Mouse (Mus musculus): ENCODE measurements at regions not wholly inside any gene's neighbourhood (a gene's known extent, or its start where the extent isn't known, plus 50 kb on each side); places are given as distances from the start of the nearest gene placed in this dataset.
A peak's percentile ranks its signal among the peaks of the same experiment; 100 is the strongest.

DNA sequence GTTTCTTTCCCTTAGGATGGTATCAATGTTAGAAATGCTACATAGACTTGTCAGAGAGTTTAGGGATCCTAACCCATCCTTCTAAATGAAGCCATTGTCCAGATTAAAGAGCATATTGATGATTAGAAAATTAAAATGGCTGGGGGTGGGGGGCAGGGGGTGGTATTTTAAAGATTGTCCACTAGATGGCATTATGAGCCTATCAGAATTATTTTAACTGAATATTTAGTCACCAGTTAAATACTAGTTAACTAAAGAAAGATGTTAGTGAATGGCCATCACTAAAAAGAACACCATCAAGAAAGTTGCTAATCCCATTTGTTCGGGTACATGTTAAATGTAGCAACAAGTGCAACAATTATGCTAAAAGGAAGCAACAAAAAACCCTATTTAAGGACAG lies 1909.6 kb upstream of the 5930422O12Rik start:
- Histone ChIP-seq H3K9ac (no peak overlapping the region), H3K4me3 (replicated peaks) (no peak overlapping the region), H3K27me3 (replicated peaks) (no peaks in the 10 kb centered on the region), H3K27ac (no peak overlapping the region), H3K36me3 (no peaks in the 10 kb centered on the region), H3K4me1 (no peaks in the 10 kb centered on the region), H3K4me2 (no peak overlapping the region), H3K9me3 (no peaks in the 10 kb centered on the region)
- no peak for ATAC-seq (ENCODE audit: insufficient read depth, low FRiP score, low read depth)
- 54% methylated on average over 1 of the region's 1 CpGs for WGBS

DNA sequence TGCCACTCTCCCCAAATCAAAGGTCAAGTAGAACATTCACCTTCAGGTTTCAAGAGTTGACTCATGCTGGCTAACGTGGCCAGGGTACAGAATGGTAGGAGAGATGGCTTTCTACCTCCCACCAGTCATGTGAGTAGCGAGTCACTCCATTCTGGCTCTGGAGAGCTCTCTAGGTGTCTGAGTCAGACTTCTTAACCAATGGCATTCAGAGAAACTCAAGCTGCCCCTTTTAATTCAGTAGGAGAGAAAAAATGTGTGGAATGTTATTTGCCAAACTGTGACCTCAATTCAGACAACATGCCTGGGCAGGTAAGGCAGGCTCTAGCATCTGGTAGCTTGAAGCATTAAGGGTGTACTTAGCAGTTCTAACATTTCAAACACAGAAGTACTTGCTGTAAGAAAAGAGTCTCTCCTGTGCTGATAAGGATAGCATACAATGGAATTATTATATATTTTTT lies 1907.5 kb upstream of the 5930422O12Rik start:
- H3K27ac ChIP-seq: no peak overlapping the region
- no peak overlapping the region for H3K4me2 ChIP-seq
- H3K36me3 ChIP-seq: no peaks in the 10 kb centered on the region
- H3K9me3 ChIP-seq: no peaks in the 10 kb centered on the region
- no peaks in the 10 kb centered on the region for H3K27me3 ChIP-seq (replicated peaks)
- no peaks in the 10 kb centered on the region for H3K4me1 ChIP-seq
- WGBS: 40% methylated on average over 2 of the region's 2 CpGs
- H3K4me3 ChIP-seq (replicated peaks): no peak overlapping the region
- ATAC-seq (ENCODE audit: insufficient read depth, low FRiP score, low read depth): peak; percentile 77
- no peak overlapping the region for H3K9ac ChIP-seq

DNA sequence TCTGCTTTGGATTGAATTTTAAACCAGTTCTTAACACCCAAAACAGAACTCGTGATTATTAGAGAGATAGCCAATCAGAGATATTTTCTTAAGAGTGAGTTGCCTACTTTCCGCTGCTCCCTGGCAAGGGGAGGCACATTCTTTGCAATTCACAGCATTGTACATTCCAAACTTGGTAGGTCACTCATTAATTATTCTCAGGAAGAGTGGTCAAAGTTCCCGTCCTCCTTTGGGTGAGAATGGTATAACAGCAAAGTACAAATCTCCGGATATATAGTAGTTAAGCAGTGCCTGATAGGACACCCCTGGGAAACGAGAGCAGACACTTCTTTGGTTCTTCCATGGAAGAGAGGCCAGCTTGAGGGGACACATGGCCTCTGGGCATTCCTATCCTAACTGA lies 1903.4 kb upstream of the 5930422O12Rik start:
- H3K4me1 ChIP-seq: no peaks in the 10 kb centered on the region
- no peak overlapping the region for H3K4me3 ChIP-seq (replicated peaks)
- H3K27ac ChIP-seq: no peak overlapping the region
- H3K9ac ChIP-seq: no peak overlapping the region
- H3K36me3 ChIP-seq: no peaks in the 10 kb centered on the region
- H3K4me2 ChIP-seq: no peak overlapping the region
- no peak for ATAC-seq (ENCODE audit: insufficient read depth, low FRiP score, low read depth)
- no peaks in the 10 kb centered on the region for H3K9me3 ChIP-seq
- no peaks in the 10 kb centered on the region for H3K27me3 ChIP-seq (replicated peaks)
- WGBS: 58% methylated on average over 5 of the region's 5 CpGs

DNA sequence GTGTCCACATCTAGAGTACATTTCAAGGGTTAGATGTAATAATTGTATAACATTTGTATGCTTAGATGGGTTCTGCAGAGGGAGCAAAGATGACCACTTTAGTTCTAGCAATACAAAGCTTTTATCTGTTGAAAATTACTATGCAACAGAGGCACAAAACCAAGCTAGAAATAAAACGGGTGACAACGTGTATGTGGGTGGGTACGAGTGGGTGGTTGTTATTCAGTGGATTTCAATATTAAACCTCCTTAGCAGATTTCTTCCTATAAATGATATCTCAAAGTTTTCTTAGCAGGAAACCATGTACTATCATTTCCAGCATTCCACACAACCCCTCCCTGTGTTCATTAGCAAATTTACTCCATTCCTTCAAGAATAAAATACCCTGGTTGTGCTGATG lies 1889.3 kb upstream of the 5930422O12Rik start:
- Histone ChIP-seq H3K27me3 (replicated peaks) (no peaks in the 10 kb centered on the region), H3K9ac (no peak overlapping the region), H3K36me3 (no peaks in the 10 kb centered on the region), H3K4me3 (replicated peaks) (no peak overlapping the region), H3K4me2 (no peak overlapping the region), H3K4me1 (no peaks in the 10 kb centered on the region), H3K27ac (no peak overlapping the region), H3K9me3 (no peaks in the 10 kb centered on the region)
- no peak for ATAC-seq (ENCODE audit: insufficient read depth, low FRiP score, low read depth)
- WGBS: 83% methylated on average over 3 of the region's 3 CpGs

DNA sequence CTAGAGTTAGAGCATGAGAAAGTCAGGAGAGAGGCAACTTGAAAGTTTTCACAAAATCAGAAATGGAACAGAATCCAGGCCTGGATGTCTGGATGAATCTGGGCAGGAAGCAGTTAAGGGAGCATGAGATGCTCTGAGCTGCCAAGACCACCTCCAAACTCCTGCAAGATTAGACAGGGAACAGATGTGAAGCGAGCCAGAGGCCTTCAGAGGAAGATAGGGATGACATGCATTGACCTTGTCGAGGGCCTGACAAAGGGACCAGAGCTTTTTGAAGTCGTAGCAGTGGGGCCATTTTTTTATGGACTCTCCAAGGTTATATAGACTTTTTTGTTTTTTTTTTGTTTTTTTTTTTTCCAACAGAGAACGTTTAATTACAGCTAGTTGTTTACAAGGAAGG lies 1886.9 kb upstream of the 5930422O12Rik start:
- Histone ChIP-seq H3K36me3 (no peaks in the 10 kb centered on the region), H3K27ac (no peak overlapping the region), H3K4me3 (replicated peaks) (no peak overlapping the region), H3K4me1 (no peaks in the 10 kb centered on the region), H3K9me3 (no peaks in the 10 kb centered on the region), H3K4me2 (no peak overlapping the region), H3K9ac (no peak overlapping the region), H3K27me3 (replicated peaks) (no peaks in the 10 kb centered on the region)
- no peak for ATAC-seq (ENCODE audit: insufficient read depth, low FRiP score, low read depth)
- WGBS: 10% methylated on average over 4 of the region's 4 CpGs

DNA sequence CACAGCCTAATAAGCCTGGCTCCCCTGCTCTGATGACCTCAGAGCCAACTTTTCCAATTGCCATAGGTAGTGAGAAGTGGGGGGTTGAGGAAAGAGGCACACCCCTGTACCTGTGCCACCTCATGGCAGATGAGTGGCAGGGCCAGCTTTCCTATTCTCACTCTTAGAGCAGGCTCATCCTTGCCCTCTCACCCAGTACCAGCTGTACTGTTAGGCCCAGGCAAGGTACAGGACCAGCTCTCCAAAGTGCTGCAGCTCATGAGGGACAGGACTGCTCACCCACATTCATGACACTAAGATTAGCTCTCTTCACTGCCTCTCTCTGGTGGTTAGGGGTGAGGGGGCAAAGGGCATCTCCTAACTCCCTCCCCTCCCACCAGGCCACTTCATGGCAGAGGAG lies 1854.4 kb upstream of the 5930422O12Rik start:
- Histone ChIP-seq H3K4me2 (no peak overlapping the region), H3K27me3 (replicated peaks) (no peaks in the 10 kb centered on the region), H3K27ac (no peak overlapping the region), H3K4me3 (replicated peaks) (no peak overlapping the region), H3K9me3 (no peaks in the 10 kb centered on the region), H3K9ac (no peak overlapping the region), H3K36me3 (no peaks in the 10 kb centered on the region), H3K4me1 (no peaks in the 10 kb centered on the region)
- no peak for ATAC-seq (ENCODE audit: insufficient read depth, low FRiP score, low read depth)

DNA sequence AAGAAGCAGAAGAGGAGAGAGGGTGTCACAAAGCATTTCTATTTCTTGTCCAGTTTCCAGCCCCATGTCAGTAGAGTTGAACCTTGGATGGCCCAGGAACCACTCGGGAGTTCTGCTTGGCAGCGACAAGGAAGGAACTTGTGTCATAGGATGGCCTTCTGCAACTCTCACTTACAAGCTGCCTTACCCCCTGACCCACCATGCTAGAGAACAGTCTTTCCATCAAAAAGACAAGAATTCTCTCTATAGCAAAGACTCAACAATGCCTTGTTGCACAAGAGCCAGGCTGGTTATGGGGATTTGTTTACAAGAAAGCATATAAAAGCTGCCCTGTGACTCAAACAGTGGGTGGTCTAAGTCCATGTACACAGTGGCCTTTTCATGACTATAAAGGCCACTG lies 1852.4 kb upstream of the 5930422O12Rik start:
- Histone ChIP-seq H3K9ac (no peak overlapping the region), H3K36me3 (no peaks in the 10 kb centered on the region), H3K27ac (no peak overlapping the region), H3K27me3 (replicated peaks) (no peaks in the 10 kb centered on the region), H3K9me3 (no peaks in the 10 kb centered on the region), H3K4me2 (no peak overlapping the region), H3K4me3 (replicated peaks) (no peak overlapping the region), H3K4me1 (no peaks in the 10 kb centered on the region)
- no peak for ATAC-seq (ENCODE audit: insufficient read depth, low FRiP score, low read depth)
- WGBS: 72% methylated on average over 2 of the region's 2 CpGs

DNA sequence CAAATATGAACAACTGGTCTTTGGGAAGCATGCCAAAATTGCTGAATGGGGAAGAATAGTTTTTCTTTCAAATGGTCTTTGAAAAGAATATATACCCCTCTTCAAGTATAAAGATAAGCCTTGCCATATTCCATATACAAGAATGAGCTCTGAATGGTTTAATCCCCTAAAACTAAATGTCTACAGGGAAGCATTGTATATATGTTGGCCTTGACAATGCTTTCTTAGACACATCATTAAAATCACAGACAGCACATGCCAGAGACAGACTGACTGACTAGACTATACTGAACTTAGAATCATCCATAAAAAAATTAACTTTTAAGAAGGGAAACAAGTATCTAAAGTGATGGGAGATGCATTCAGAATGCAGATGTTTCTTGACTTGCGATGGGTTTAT lies 1843.8 kb upstream of the 5930422O12Rik start:
- Histone ChIP-seq H3K36me3 (no peaks in the 10 kb centered on the region), H3K4me1 (no peaks in the 10 kb centered on the region), H3K9ac (no peak overlapping the region), H3K9me3 (no peaks in the 10 kb centered on the region), H3K4me2 (no peak overlapping the region), H3K27me3 (replicated peaks) (no peaks in the 10 kb centered on the region), H3K27ac (no peak overlapping the region), H3K4me3 (replicated peaks) (no peak overlapping the region)
- WGBS: 86% methylated on average over 1 of the region's 1 CpGs
- no peak for ATAC-seq (ENCODE audit: insufficient read depth, low FRiP score, low read depth)

DNA sequence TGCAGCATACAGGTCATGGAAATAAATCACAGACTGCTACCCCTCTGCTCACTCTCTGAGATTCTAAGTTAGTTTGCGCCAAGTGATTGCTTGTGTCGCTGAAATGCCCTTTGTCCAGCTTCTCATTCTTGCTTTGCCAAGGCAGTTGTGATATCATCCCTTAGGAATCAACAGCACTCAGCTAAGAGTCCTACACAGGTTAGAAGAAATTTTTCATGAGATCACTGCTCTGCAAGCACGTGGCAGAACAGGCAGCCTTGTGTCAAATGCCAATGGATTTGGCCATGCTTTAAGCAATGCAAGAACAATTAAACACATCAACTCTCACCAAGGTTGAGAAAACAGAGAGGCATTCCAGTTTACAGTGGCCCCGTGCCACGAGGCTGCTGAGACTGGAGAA lies 1829.0 kb upstream of the 5930422O12Rik start:
- WGBS: 73% methylated on average over 5 of the region's 5 CpGs
- H3K4me3 ChIP-seq (replicated peaks): no peak overlapping the region
- no peak overlapping the region for H3K9ac ChIP-seq
- H3K4me1 ChIP-seq: no peaks in the 10 kb centered on the region
- no peak for ATAC-seq (ENCODE audit: insufficient read depth, low FRiP score, low read depth)
- H3K9me3 ChIP-seq: no peaks in the 10 kb centered on the region
- no peaks in the 10 kb centered on the region for H3K27me3 ChIP-seq (replicated peaks)
- H3K36me3 ChIP-seq: no peaks in the 10 kb centered on the region
- no peak overlapping the region for H3K27ac ChIP-seq
- no peak overlapping the region for H3K4me2 ChIP-seq

DNA sequence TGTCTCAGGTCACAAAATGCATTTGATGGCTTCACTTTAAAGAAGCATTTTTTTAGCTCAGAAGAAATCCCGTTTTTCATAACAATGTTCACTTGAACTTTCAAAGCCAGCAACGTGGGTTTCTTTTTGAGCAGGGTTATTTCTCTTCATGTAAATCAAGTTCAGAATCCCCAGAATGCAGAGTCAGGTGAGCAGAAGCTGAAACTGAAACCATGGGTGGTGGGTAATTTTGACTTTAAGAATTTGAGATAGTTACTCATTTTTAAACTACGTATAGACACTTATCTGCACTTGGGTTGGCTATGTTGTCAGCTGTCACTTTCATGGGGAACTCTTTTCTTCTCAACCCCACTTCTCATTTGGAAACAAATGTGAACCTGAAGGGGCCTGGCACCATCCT lies 1827.5 kb upstream of the 5930422O12Rik start:
- Histone ChIP-seq H3K27ac (no peak overlapping the region), H3K4me3 (replicated peaks) (no peak overlapping the region), H3K9me3 (no peaks in the 10 kb centered on the region), H3K4me2 (no peak overlapping the region), H3K27me3 (replicated peaks) (no peaks in the 10 kb centered on the region), H3K4me1 (no peaks in the 10 kb centered on the region), H3K36me3 (no peaks in the 10 kb centered on the region), H3K9ac (no peak overlapping the region)
- no peak for ATAC-seq (ENCODE audit: insufficient read depth, low FRiP score, low read depth)
- WGBS: 70% methylated on average over 3 of the region's 3 CpGs

DNA sequence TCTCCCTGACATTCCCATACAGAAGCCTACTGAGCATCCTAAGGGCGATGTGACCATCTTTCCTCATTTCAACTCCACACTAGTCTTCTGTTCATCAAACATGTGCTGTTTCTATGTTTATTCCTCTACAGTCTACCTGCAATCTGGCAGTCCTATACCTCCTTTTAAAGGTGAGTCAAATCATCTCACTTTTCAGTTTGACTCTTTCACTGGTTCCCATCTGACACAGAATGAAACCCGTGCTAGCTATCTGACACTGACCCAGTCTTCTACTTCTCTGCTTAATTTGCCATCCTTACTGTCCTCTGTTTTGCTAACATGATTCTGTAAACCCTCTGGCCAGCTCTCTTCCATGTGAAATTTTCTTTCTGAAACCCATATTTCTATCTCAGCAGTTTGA lies 1812.0 kb upstream of the 5930422O12Rik start:
- 76% methylated on average over 2 of the region's 2 CpGs for WGBS
- H3K4me3 ChIP-seq (replicated peaks): no peak overlapping the region
- no peaks in the 10 kb centered on the region for H3K4me1 ChIP-seq
- H3K36me3 ChIP-seq: no peaks in the 10 kb centered on the region
- no peak overlapping the region for H3K9ac ChIP-seq
- ATAC-seq (ENCODE audit: insufficient read depth, low FRiP score, low read depth): no peak
- no peak overlapping the region for H3K4me2 ChIP-seq
- no peaks in the 10 kb centered on the region for H3K9me3 ChIP-seq
- no peaks in the 10 kb centered on the region for H3K27me3 ChIP-seq (replicated peaks)
- no peak overlapping the region for H3K27ac ChIP-seq

DNA sequence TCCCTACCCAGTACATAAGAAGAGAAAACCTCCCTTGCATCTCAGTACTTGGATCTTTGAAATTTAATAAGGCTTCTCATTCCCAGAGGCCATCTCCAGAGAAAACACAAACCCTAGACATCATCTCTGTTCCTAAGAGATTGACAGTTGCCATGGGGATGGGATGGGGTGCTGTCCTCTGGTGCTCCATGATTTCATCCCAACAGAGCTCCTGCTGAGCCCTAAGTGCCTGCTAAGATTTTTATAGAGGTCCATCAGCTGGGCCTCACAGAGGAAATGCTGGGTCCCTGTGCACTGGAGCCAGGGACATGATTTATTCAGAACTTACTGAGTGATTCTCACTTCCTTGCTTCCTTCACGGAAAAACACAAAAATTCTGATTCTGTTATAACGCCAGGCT lies 1800.8 kb upstream of the 5930422O12Rik start:
- Histone ChIP-seq H3K36me3 (no peaks in the 10 kb centered on the region), H3K4me2 (no peak overlapping the region), H3K4me1 (no peaks in the 10 kb centered on the region), H3K9me3 (no peaks in the 10 kb centered on the region), H3K4me3 (replicated peaks) (no peak overlapping the region), H3K27ac (no peak overlapping the region), H3K27me3 (replicated peaks) (no peaks in the 10 kb centered on the region), H3K9ac (no peak overlapping the region)
- 66% methylated on average over 2 of the region's 2 CpGs for WGBS
- ATAC-seq (ENCODE audit: insufficient read depth, low FRiP score, low read depth): no peak

DNA sequence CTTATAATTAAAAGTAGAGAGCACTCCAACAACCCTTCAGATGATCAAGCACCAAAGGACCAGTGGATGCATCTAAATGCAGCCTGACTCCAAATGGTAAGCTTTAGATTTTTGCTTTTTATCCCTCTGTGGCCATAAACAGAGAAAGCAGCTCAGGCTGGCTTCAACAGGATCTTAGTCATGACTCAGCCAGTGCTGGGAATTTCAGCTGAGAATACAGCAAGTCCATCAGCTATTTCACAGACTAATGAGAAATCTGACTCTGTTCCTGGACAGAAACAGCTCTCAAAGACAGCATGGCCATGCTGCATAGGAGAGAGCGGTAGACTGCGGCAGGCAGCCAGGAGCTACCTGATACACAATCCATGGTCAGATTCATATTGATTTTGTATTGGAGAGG lies 1800.4 kb upstream of the 5930422O12Rik start:
- no peaks in the 10 kb centered on the region for H3K36me3 ChIP-seq
- no peak overlapping the region for H3K9ac ChIP-seq
- no peaks in the 10 kb centered on the region for H3K27me3 ChIP-seq (replicated peaks)
- H3K4me1 ChIP-seq: no peaks in the 10 kb centered on the region
- WGBS: 80% methylated on average over 2 of the region's 2 CpGs
- no peak overlapping the region for H3K4me3 ChIP-seq (replicated peaks)
- ATAC-seq (ENCODE audit: insufficient read depth, low FRiP score, low read depth): no peak
- no peaks in the 10 kb centered on the region for H3K9me3 ChIP-seq
- H3K4me2 ChIP-seq: no peak overlapping the region
- no peak overlapping the region for H3K27ac ChIP-seq

All from stomach, embryonic 15.5 days (tissue).